Mouse (Mus musculus) monocyte, adult 5-6 weeks (primary cell): Measurements from ENCODE around the gene Ntm. TPM values are rescaled to one million over a fixed set of nuclear protein-coding genes. Genes with fewer than 3 reads are reported as not detected.

Source experiments
- ATAC-seq: fragments of 153-309, 156-312 bp; replicated peaks from 2 replicates; pipeline ENCODE4 v1.8.0; 2017; ENCODE audit warnings: mild to moderate bottlenecking; ENCODE audit not compliant: low TSS enrichment, insufficient number of reproducible peaks, severe bottlenecking, poor library complexity, low FRiP score
- total RNA-seq: library from RNA; stranded (forward); fragments of 200-1000, 200-491, 200-594 nt; gene quantifications from 3 replicates; pipeline ENCODE4 v1.2.3, GENCODE M21; 2017

Gene Ntm
- total RNA-seq, 1 experiment from 2014 or later, result not detected

DNA sequence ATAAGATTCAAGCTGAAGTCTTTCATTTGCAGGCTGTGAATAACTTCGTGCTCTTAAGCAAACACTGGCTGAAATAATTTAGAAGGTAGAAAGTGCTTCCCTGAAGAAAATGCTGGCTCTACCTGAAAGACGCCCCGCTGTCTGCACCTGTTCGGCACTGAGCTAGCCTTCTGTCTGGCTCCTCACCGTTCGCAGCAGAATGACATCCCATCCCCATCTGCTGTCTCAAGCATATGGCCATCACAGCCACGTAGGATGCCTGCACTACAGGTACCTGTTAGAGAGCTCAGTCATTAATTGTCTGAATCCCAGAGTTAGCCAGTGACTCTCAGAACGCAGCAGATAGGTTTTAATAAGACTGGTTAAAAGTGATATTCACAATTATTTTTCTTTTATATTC is 412.4 kb downstream of the Ntm start:
- no peak for ATAC-seq

DNA sequence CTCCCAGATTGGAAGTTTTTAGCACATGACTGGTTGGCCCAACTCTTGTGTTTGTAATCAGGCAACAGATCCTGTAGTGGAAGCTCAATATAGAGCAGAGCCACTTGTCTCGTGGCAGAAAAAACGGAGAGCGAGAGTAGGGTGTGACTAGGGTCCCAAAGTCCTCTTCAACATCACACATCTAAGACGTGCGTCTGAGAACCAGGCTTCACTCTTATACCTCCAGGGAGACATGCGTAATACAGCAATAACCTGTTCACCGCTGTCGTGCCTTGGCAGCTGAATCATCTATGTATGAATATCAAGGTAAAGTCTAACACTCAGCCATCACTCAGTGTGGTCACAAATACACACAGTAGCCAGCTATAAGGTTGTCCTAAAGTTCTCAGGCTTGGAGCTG is 412.8 kb downstream of the Ntm start:
- ATAC-seq, result no peak

DNA sequence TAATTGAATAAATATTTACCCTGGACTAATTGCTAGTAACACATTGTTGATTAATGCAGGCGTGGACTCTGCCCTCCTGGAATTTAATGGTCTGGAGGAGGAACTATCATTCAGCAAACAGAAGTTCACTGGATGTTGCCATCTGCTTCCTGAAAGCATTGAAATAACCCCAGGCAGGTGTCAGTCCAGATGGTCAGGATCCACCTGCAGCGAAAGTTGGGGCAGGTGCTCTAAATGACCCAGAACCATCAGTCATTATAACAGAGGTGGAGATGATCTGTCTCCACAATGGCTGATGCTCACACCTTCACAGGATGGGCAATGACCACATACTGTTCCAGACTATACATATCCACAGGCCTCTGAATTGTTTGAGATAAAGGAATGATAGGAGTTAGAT is 426.5 kb downstream of the Ntm start:
- ATAC-seq, result no peak

- ATAC-seq, result no peak
Observed at GRCm38 (mm10) chr9:29534773-29535172, 428.2 kb downstream of the Ntm start.

DNA sequence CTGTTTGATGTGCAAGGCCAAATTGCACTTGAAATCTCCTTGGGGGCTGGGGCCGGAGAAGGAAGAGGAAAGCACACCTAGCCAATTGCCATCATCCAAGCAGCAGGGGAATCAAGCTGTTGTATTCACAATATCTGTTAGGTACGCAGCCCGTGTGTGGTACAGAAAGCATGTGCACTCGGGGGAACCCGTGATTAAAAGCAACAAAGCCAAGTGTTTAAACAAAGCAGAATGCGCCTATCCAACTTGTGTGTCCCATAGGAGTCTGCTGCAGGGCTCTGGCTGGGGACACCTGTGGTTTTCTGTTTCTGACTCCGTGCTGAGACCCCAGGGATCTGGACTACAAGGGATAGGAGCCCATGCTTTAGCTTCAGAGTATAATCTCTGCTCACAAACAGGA is 428.6 kb downstream of the Ntm start:
- ATAC-seq, result no peak

DNA sequence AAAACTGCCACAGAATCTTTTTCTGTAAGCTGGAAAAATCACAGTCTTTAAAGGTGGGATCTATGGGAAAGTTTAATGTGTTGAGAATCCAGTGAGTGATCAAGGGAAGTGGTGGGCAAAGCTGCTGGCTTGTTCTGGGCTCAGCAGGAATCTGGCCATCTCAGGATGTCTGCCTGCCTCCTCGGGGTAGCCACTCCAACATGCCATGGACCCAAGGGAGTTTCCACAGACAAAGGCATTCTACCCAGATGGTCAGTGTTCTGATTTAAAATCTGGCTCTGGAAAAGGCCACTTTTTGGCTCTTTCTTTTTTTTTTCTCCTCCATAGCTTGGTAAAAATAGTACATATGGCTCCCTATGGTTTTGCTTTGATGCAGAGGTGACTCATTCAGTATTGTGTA is 429.4 kb downstream of the Ntm start:
- no peak for ATAC-seq

DNA sequence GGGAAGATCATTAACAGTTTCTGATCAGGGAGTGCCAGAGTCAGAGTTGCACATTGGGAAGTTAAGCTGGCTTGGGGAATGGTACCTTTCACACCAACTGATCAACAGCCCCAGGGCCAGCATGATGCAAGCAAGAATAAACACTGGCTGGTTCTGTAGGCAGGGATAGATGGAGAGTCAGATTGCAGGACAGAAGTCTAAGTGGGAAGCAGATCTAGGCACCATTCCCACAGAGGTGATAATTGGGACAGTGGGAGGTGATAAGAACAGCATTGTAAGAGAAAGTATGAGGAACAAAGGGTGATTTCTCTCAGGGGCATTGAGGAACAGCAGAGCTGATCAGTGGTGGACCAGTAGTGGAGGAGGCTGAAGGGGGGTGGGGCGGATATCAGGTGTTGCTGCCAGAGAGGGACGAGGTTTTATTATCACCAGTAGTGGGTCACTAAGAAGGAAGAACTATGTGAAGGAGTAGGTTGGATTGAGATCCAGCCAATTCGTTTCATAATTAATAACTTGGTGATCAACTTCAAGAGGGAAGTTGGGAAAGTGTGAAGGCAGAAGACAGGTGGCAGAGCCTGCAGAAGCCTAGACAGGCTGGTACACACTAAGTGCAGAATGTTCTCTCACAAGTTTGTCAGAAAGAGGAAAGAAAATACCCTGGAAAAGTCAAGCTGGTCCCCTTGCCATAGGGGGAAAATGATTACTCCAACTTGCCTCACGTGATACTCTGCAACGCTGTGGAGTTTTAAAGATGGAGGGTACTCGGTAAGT is 431.6 kb downstream of the Ntm start:
- ATAC-seq, result no peak

GRCm38 (mm10) chr9:29524109-29524508 is 438.8 kb downstream of the Ntm start:
- ATAC-seq, result no peak

- ATAC-seq, result no peak
Observed at GRCm38 (mm10) chr9:29523221-29523620, 439.7 kb downstream of the Ntm start.

- ATAC-seq, result no peak
Observed at GRCm38 (mm10) chr9:29519181-29519580, 443.8 kb downstream of the Ntm start.

DNA sequence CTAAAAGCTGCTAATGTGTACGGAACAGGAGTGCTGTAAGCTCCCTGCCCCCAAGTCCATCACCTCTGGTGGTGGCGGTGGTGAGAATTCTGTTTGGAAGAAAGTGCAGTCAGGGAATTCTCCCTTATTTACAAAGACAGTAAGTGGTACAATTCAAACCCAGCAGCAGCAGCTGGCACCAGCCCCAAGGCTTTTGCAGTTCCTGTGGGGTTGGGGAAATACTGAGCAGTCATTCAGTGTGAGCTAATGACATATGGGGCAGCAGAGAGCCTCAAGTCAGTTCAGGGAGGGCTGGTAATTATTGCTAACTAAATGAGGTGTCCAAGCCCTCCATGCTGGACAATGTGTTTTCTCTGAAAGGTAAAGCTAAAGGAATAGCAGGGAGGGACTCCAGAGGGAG is 446.3 kb downstream of the Ntm start:
- ATAC-seq, result no peak

- ATAC-seq, result no peak
Observed at GRCm38 (mm10) chr9:29514588-29515356, 448.2 kb downstream of the Ntm start.

DNA sequence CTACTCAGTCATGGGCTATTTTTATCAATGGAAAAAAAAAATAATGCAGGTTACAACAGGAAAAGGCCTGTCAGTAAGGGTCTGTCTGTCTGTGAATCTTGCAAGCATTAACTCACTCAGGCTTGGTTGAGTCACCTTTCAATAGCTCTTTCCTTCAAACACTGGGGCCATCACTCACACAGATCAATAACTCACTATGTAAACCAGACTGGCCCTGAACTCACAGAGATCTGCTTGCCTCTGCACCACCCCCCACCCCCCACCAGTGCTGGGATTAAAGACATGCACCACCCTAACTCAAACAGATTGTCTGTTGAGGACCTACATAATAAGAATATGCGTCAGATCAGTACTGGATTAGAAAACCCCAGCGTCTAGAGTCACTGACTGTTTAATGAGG is 466.9 kb downstream of the Ntm start:
- no peak for ATAC-seq

- no peak for ATAC-seq
Observed at GRCm38 (mm10) chr9:29482272-29482671, 480.7 kb downstream of the Ntm start.

- ATAC-seq, result no peak
Observed at GRCm38 (mm10) chr9:29479051-29479450, 483.9 kb downstream of the Ntm start.

GRCm38 (mm10) chr9:29477219-29477618 is 485.7 kb downstream of the Ntm start:
- ATAC-seq, result no peak

GRCm38 (mm10) chr9:29473418-29473817 is 489.5 kb downstream of the Ntm start:
- ATAC-seq, result no peak

DNA sequence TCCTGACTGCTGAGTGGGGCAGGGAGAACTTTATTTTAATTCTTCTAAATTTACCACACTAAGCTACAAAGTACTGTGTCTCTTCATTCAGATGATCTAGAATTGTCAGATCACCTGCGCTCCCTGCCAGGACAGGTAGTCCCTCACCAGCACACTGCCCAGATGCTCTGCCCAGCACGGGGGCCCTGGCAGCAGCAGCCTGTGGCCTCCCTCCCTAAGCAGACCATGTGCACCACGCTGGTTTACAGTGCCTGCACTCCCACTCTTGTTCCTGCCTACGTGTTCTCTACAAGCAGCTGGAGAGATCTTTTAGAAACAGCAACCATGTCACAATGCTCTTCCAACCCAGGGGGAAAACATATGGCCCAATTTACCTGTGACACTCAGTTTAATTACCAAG is 490.7 kb downstream of the Ntm start:
- no peak for ATAC-seq

DNA sequence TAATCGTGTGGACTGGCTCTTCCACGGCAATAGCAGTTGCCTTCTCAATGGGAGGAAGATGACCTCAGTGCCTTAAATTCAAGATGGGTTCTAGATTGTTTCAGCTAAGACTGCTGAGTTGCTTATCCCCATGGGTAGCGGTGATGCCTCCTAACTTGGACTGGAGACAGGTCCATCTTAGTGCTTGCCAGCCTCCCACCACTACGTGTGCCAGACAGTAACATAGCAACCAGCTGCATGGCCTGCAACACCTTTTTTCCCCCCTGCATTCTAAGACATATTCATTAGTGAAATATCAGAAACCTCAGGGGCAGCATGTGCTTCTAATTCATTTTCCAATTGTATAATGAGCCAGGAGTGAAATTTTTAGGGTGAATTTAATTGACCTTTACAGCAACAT is 498.2 kb downstream of the Ntm start:
- no peak for ATAC-seq

- no peak for ATAC-seq
Observed at GRCm38 (mm10) chr9:29462970-29463593, 499.9 kb downstream of the Ntm start.
